Mouse (Mus musculus): ENCODE measurements at regions not wholly inside any gene's neighbourhood (a gene's known extent, or its start where the extent isn't known, plus 50 kb on each side); places are given as distances from the start of the nearest gene placed in this dataset.

DNA sequence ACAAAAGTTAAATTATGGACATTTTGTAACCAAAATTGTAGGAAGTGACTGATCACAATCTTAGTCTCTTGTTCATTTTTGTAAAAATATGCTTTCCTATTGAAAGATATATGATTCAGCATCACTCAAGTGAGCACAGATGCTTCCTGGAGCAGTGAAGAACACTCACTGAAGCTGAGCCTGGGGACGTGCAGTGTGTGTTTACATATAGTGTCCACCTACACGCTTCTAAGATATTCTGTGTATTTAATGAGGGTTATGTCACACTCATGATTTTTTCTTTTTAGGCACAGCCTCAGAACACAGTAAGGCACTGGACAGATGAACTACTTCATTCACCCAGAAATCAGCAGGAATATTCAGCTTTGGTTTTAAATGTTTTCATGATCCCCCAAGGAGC is 1533.6 kb downstream of the Tbl1xr1 start:
- Histone ChIP-seq H3K36me3 (no peaks in the 10 kb centered on the region), H3K27me3 (replicated peaks) (no peaks in the 10 kb centered on the region), H3K27ac (no peak overlapping the region), H3K9ac (no peak overlapping the region), H3K4me1 (no peaks in the 10 kb centered on the region), H3K4me2 (replicated peaks) (no peak overlapping the region), H3K4me3 (no peak overlapping the region), H3K9me3 (no peaks in the 10 kb centered on the region)
- ATAC-seq (ENCODE audit: low FRiP score, low read depth): no peak
- 76% methylated on average over 2 of the region's 2 CpGs for WGBS

DNA sequence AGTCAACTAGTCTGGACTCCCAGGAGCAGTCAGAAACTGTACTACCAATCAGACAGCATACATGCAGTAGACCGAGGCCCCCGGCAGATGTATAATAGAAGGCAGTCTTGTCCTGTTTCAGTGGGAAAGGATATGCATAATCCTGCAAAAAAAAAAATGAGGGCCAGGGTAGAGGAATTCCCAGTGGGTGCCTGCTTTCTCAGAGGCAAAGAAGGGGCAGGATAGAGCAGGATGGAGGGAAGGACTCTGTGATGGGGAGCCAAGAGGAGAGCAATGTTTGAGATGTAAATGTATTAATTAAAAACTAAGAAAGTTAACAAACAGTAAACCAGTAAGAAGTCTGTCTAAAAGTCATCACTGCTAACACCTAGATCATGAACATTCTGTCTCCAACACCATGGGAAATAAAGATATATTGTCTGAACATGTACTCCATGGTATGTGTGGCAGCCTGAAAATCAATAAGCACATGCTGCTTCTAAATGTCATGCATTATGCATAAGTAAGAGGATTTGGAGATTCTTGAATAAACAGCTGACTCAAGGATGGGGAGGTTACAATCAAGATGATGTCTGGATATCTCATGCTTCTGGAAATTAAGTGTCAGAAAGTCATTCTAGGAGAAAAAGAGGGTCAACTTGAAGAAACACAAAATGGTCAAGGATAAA is 1485.3 kb downstream of the Naaladl2 start:
- no peaks in the 10 kb centered on the region for H3K4me1 ChIP-seq
- no peak overlapping the region for H3K4me3 ChIP-seq
- no peaks in the 10 kb centered on the region for H3K9me3 ChIP-seq
- H3K27me3 ChIP-seq (replicated peaks): no peaks in the 10 kb centered on the region
- no peak overlapping the region for H3K9ac ChIP-seq
- 98% methylated on average over 2 of the region's 2 CpGs for WGBS
- no peak overlapping the region for H3K27ac ChIP-seq
- H3K36me3 ChIP-seq: no peaks in the 10 kb centered on the region
- no peak overlapping the region for H3K4me2 ChIP-seq (replicated peaks)
- no peak for ATAC-seq (ENCODE audit: low FRiP score, low read depth)

DNA sequence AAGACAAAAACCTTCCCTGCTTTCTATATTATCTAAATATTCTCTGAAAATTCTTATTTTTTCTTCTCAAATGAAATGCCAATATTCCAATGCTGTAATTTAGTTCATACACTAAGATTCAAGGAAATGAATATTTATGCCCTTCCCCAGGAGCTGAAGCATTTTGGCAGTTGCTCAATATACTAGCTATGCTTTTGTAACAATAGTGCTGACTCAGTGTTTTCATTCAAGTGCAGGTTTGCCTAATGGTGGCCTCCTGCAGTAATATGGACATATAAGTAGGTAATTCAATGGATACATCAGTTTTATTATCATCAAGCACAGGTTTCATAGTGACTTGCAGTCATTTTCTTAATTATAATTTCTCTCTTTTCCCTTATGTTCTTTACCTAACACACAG is 1437.3 kb downstream of the Naaladl2 start:
- no peak overlapping the region for H3K27ac ChIP-seq
- no peaks in the 10 kb centered on the region for H3K9me3 ChIP-seq
- no peak overlapping the region for H3K4me2 ChIP-seq (replicated peaks)
- no peaks in the 10 kb centered on the region for H3K4me1 ChIP-seq
- no peaks in the 10 kb centered on the region for H3K27me3 ChIP-seq (replicated peaks)
- H3K9ac ChIP-seq: no peak overlapping the region
- H3K4me3 ChIP-seq: no peak overlapping the region
- no peaks in the 10 kb centered on the region for H3K36me3 ChIP-seq
- ATAC-seq (ENCODE audit: low FRiP score, low read depth): no peak
